Mouse (Mus musculus) T-helper 17 cell (primary cell): ENCODE measurements around the gene Rabep1.

ENCODE experiments used
- in situ Hi-C, 2 experiments: fragments of 300-600 bp; cut with MboI, MseI; formaldehyde crosslinking; loops; 1 replicate in 1 of 2; 2 replicates in 1 of 2; pipeline ENCODE4 v1.15.1; 2025; ENCODE audit warnings: high pct_unique_total_duplicates in 2 of 2

Rabep1 gene

GRCm38 (mm10) chr11:70970560-70971540, 126.3 kb downstream of the Rabep1 start:
- in situ Hi-C loops = loop anchor here in 1 of 2 experiments (10.0 kb wide), 1 partner anchor 1056 kb away; the partner anchor contains the start of gene Gps2

- in situ Hi-C loops = loop anchor here in 1 of 2 experiments (10.0 kb wide), 1 partner anchor 1058 kb away; the partner anchor contains the start of gene Gps2
Observed at GRCm38 (mm10) chr11:70972586-70972985, 128.0 kb downstream of the Rabep1 start.

- in situ Hi-C loops = loop anchor here in 1 of 2 experiments (10.0 kb wide), 1 partner anchor 1059 kb away; the partner anchor contains the start of gene Gps2
Observed at GRCm38 (mm10) chr11:70973947-70974346, 129.4 kb downstream of the Rabep1 start.

- in situ Hi-C loops = loop anchor here in 1 of 2 experiments (10.0 to 25.0 kb wide), 2 partner anchors 1060 to 1338 kb away; partner anchors contain the start of genes Fxr2 and Gps2
Observed at GRCm38 (mm10) chr11:70975193-70975592, 130.6 kb downstream of the Rabep1 start.

- in situ Hi-C loops = loop anchor here in 1 of 2 experiments (10.0 to 25.0 kb wide), 2 partner anchors 1062 to 1340 kb away; partner anchors contain the start of genes Fxr2 and Gps2
Observed at GRCm38 (mm10) chr11:70977293-70977692, 132.7 kb downstream of the Rabep1 start.

GRCm38 (mm10) chr11:70980232-70980631, 135.7 kb downstream of the Rabep1 start:
- in situ Hi-C loops = loop anchor here in 1 of 2 experiments (25.0 kb wide), 1 partner anchor 1343 kb away; the partner anchor contains the start of gene Fxr2

- in situ Hi-C loops = loop anchor here in 1 of 2 experiments (25.0 kb wide), 1 partner anchor 1344 kb away; the partner anchor contains the start of gene Fxr2
Observed at GRCm38 (mm10) chr11:70980751-70981510, 136.4 kb downstream of the Rabep1 start.

GRCm38 (mm10) chr11:70982030-70982429, 137.5 kb downstream of the Rabep1 start:
- in situ Hi-C loops = loop anchor here in 1 of 2 experiments (25.0 kb wide), 1 partner anchor 1345 kb away; the partner anchor contains the start of gene Fxr2

- in situ Hi-C loops = loop anchor here in 1 of 2 experiments (25.0 kb wide), 1 partner anchor 1345 kb away; the partner anchor contains the start of gene Fxr2
Observed at GRCm38 (mm10) chr11:70982557-70983228, 138.1 kb downstream of the Rabep1 start, which contains the start of gene C1qbp. Gene C1qbp, minus strand, starts transcription at chr11:70983026.
